11 mouse cellular contexts compared by ENCODE assay signal in genomic region chr3:131299908-131300307, GRCm38 (mm10). TPM values are rescaled to one million over a fixed set of nuclear protein-coding genes. Genes with fewer than 3 reads are reported as not detected.
DNase-seq lines count a peak whose midpoint lies in the region; ATAC-seq and TF ChIP-seq lines count a peak whose summit lies in the region.
"Had no signal": no experiment of that assay in that cellular context is flagged by ENCODE, and none has a peak within 500 bp of the region (broad histone marks: within the 10 kb centered on the region; RNA-seq: fewer than 3 reads in every experiment).

No protein-coding gene starts in this region.

- no peaks in the 10 kb centered on the region for H3K9me3 ChIP-seq in stomach, postnatal 0 days (ENCODE audit: control insufficient read depth, low read length)
- no peaks in the 10 kb centered on the region for H3K9me3 ChIP-seq in hindbrain, embryonic 10.5 days
- H3K9me3 ChIP-seq: forebrain, embryonic 15.5 days; liver, embryonic 15.5 days had no signal

- intact Hi-C loops in heart, postnatal 25 days (cut with DNase I): loop anchor here (2.0 to 5.0 kb wide), 2 partner anchors 29 to 252 kb away; no protein-coding TSS in a partner anchor

- no peak overlapping the region for H3K4me2 ChIP-seq in stomach, postnatal 0 days (replicated peaks; ENCODE audit: low read depth)
- H3K4me2 ChIP-seq: forebrain, embryonic 15.5 days; liver, embryonic 15.5 days had no signal

- no peak overlapping the region for H3K9ac ChIP-seq in stomach, postnatal 0 days (ENCODE audit: low read length)
- H3K9ac ChIP-seq: forebrain, embryonic 15.5 days; liver, embryonic 15.5 days had no signal

- no peak for ATAC-seq in stomach, postnatal 0 days (ENCODE audit: low FRiP score, low TSS enrichment)
- ATAC-seq: activated CD4-positive, CD25-positive, alpha-beta regulatory T cell, adult 4 months; forebrain, embryonic 15.5 days had no signal

- 11% methylated on average over 6 of the region's 6 CpGs for WGBS in thymus, adult 2 months
- 5% methylated on average over 6 of the region's 6 CpGs for WGBS in stomach, postnatal 0 days
- 15% methylated on average over 6 of the region's 6 CpGs for WGBS in hindbrain, embryonic 10.5 days

- TF ChIP-seq CTCF in thymus, adult 2 months (IDR thresholded peaks at IDR 0.05; ENCODE audit: borderline replicate concordance, control insufficient read depth, extremely low read depth, insufficient read depth, low read length, poor library complexity): no peak
- TF ChIP-seq CTCF in stomach, postnatal 0 days (IDR thresholded peaks at IDR 0.05; ENCODE audit: low read depth): peak; percentile 87

- H3K4me1 ChIP-seq in thymus, adult 2 months (replicated peaks; ENCODE audit: control insufficient read depth, insufficient read depth, low read length): peaks cover 5% of the 10 kb centered on the region
- peaks cover 3% of the 10 kb centered on the region; the same call in 1 of the 2 replicates for H3K4me1 ChIP-seq in stomach, postnatal 0 days (replicated peaks; ENCODE audit: control insufficient read depth, insufficient read depth)
- H3K4me1 ChIP-seq in hindbrain, embryonic 10.5 days (replicated peaks): peaks cover 12% of the 10 kb centered on the region

- no peak for TF ChIP-seq EP300 in stomach, postnatal 0 days (optimal IDR thresholded peaks at IDR 0.05)

- H3K4me3 ChIP-seq in thymus, adult 2 months (ENCODE audit: control insufficient read depth, insufficient read depth, low read length): no peak overlapping the region
- H3K4me3 ChIP-seq in stomach, postnatal 0 days (ENCODE audit: low read depth, low read length): no peak overlapping the region
- no peak overlapping the region for H3K4me3 ChIP-seq in hindbrain, embryonic 10.5 days
- H3K4me3 ChIP-seq: forebrain, embryonic 15.5 days; liver, embryonic 15.5 days had no signal

- DNase-seq in heart, adult 8-10 months (ENCODE audit: low spot score): peak; percentile 51
- DNase-seq in heart, postnatal 25 days (ENCODE audit: low spot score): no peak
- peak; percentile 60 for DNase-seq in thymus, postnatal 0 days (ENCODE audit: low spot score)
- no peak for DNase-seq in thymus, adult 2 months
- DNase-seq in forelimb bud, embryonic 11.5 days (ENCODE audit: low read depth, low spot score): peak; percentile 66
- no peak for DNase-seq in stomach, postnatal 0 days (ENCODE audit: low spot score)
- DNase-seq in ovary, postnatal 36 days (ENCODE audit: low spot score): no peak
- no peak for DNase-seq in hindbrain, embryonic 10.5 days (ENCODE audit: low spot score)

- no peak overlapping the region for H3K27ac ChIP-seq in thymus, adult 2 months (ENCODE audit: control insufficient read depth, insufficient read depth, low read length)
- H3K27ac ChIP-seq in stomach, postnatal 0 days (replicated peaks): no peak overlapping the region
- no peak overlapping the region for H3K27ac ChIP-seq in hindbrain, embryonic 10.5 days
- H3K27ac ChIP-seq: forebrain, embryonic 15.5 days; liver, embryonic 15.5 days had no signal

- no peak for TF ChIP-seq POLR2A in thymus, adult 2 months (IDR thresholded peaks at IDR 0.05; ENCODE audit: control insufficient read depth, extremely low read depth, insufficient read depth, low read length, poor library complexity)

- H3K27me3 ChIP-seq in thymus, adult 2 months (ENCODE audit: control insufficient read depth, insufficient read depth, low read length): no peaks in the 10 kb centered on the region
- no peaks in the 10 kb centered on the region for H3K27me3 ChIP-seq in stomach, postnatal 0 days (ENCODE audit: control insufficient read depth, insufficient read depth, low read length)
- H3K27me3 ChIP-seq in hindbrain, embryonic 10.5 days (ENCODE audit: insufficient read depth, poor library complexity, severe bottlenecking): peaks cover 35% of the 10 kb centered on the region
- H3K27me3 ChIP-seq: forebrain, embryonic 15.5 days; liver, embryonic 15.5 days had no signal

- H3K36me3 ChIP-seq in thymus, adult 2 months (ENCODE audit: control insufficient read depth, insufficient read depth, low read length): no peaks in the 10 kb centered on the region
- no peaks in the 10 kb centered on the region for H3K36me3 ChIP-seq in stomach, postnatal 0 days (ENCODE audit: control insufficient read depth, insufficient read depth, low read length)
- H3K36me3 ChIP-seq in hindbrain, embryonic 10.5 days: no peaks in the 10 kb centered on the region
- H3K36me3 ChIP-seq: liver, embryonic 15.5 days had no signal

RNA-seq across cellular contexts. Expression of gene Cyp2u1, which starts 3.1 kb away (rescaled TPM):
- total RNA-seq in heart, adult 8-10 months (2022): 10 to 100 TPM; 33.6 to 39.7 (median 37.5) TPM
- 10 to 100 TPM; 33.7 to 34.8 TPM for total RNA-seq in heart, postnatal 25 days (2021)
- 0.22 and 0.52 TPM in 2 replicates for polyA plus RNA-seq in thymus, postnatal 0 days (2015; fragmentation: Nextera tagmentation; extraction: Ambion mirVana)
- 1.2 and 2.0 TPM in 2 replicates for polyA plus RNA-seq in thymus, adult 2 months (2012; rRNA removed)
- 1.8 and 1.9 TPM in 2 replicates for polyA plus RNA-seq in stomach, postnatal 0 days (2015; fragmentation: Nextera tagmentation; extraction: Ambion mirVana)
- 0.91 and 1.5 TPM in 2 replicates for polyA plus RNA-seq in hindbrain, embryonic 10.5 days (2016; fragmentation: Nextera tagmentation; extraction: Ambion mirVana)

RNA-seq across cellular contexts. Expression of gene Hadh, which starts 28.0 kb away (rescaled TPM):
- total RNA-seq in heart, adult 8-10 months (2022): 100 to 1,000 TPM; 729 to 925 (median 854) TPM
- total RNA-seq in heart, postnatal 25 days (2021): 100 to 1,000 TPM; 662 to 714 TPM
- polyA plus RNA-seq in thymus, postnatal 0 days (2015; fragmentation: Nextera tagmentation; extraction: Ambion mirVana): 89.3 and 94.8 TPM in 2 replicates
- 92.4 and 101 TPM in 2 replicates for polyA plus RNA-seq in thymus, adult 2 months (2012; rRNA removed)
- polyA plus RNA-seq in stomach, postnatal 0 days (2015; fragmentation: Nextera tagmentation; extraction: Ambion mirVana): 172 and 176 TPM in 2 replicates
- polyA plus RNA-seq in hindbrain, embryonic 10.5 days (2016; fragmentation: Nextera tagmentation; extraction: Ambion mirVana): 73.1 and 81.1 TPM in 2 replicates

Comparison
In these comparisons a context has a peak if more than half of its experiments do, and no peak if none do; other contexts are left out.
1. DNase-seq: peak in heart, adult 8-10 months (single experiment), thymus, postnatal 0 days (single experiment) and forelimb bud, embryonic 11.5 days (single experiment); none in heart, postnatal 25 days (single experiment), thymus, adult 2 months (single experiment), stomach, postnatal 0 days (single experiment), ovary, postnatal 36 days (single experiment) and hindbrain, embryonic 10.5 days (single experiment).